Mouse (Mus musculus): ENCODE results near the gene Bicdl1. TPM values are rescaled to one million over a fixed set of nuclear protein-coding genes. Genes with fewer than 3 reads are reported as not detected.
A peak's percentile ranks its signal among the peaks of the same experiment; 100 is the strongest.

Bicdl1 gene
- total RNA-seq, 1 experiment from 2014 or later: 12.5 TPM

- ATAC-seq (ENCODE audit: extremely low read depth, insufficient number of reproducible peaks, low FRiP score, poor library complexity, severe bottlenecking): no peak
Measured at GRCm38 (mm10) chr5:115731732-115732175, 333 bp upstream of the Bicdl1 start.

GRCm38 (mm10) chr5:115730314-115730713 lies 1.1 kb downstream of the Bicdl1 start:
- ATAC-seq (ENCODE audit: extremely low read depth, insufficient number of reproducible peaks, low FRiP score, poor library complexity, severe bottlenecking): no peak

GRCm38 (mm10) chr5:115726581-115726980 lies 4.8 kb downstream of the Bicdl1 start:
- ATAC-seq (ENCODE audit: extremely low read depth, insufficient number of reproducible peaks, low FRiP score, poor library complexity, severe bottlenecking): no peak

- ATAC-seq (ENCODE audit: extremely low read depth, insufficient number of reproducible peaks, low FRiP score, poor library complexity, severe bottlenecking): no peak
Measured at GRCm38 (mm10) chr5:115726019-115726418, 5.4 kb downstream of the Bicdl1 start.

GRCm38 (mm10) chr5:115724422-115724821 lies 7.0 kb downstream of the Bicdl1 start:
- ATAC-seq (ENCODE audit: extremely low read depth, insufficient number of reproducible peaks, low FRiP score, poor library complexity, severe bottlenecking): no peak

- no peak for ATAC-seq (ENCODE audit: extremely low read depth, insufficient number of reproducible peaks, low FRiP score, poor library complexity, severe bottlenecking)
Measured at GRCm38 (mm10) chr5:115722188-115722959, 9.0 kb downstream of the Bicdl1 start.

GRCm38 (mm10) chr5:115720761-115721160 lies 10.7 kb downstream of the Bicdl1 start:
- ATAC-seq (ENCODE audit: extremely low read depth, insufficient number of reproducible peaks, low FRiP score, poor library complexity, severe bottlenecking): no peak

GRCm38 (mm10) chr5:115717693-115718092 lies 13.7 kb downstream of the Bicdl1 start:
- no peak for ATAC-seq (ENCODE audit: extremely low read depth, insufficient number of reproducible peaks, low FRiP score, poor library complexity, severe bottlenecking)

- no peak for ATAC-seq (ENCODE audit: extremely low read depth, insufficient number of reproducible peaks, low FRiP score, poor library complexity, severe bottlenecking)
Measured at GRCm38 (mm10) chr5:115717106-115717505, 14.3 kb downstream of the Bicdl1 start.

- 0 out of 2 replicates have a peak, but pooled peaks have one; percentile 33 for ATAC-seq (ENCODE audit: extremely low read depth, insufficient number of reproducible peaks, low FRiP score, poor library complexity, severe bottlenecking)
Measured at GRCm38 (mm10) chr5:115716426-115716825, 15.0 kb downstream of the Bicdl1 start.

GRCm38 (mm10) chr5:115714761-115715160 lies 16.7 kb downstream of the Bicdl1 start:
- no peak for ATAC-seq (ENCODE audit: extremely low read depth, insufficient number of reproducible peaks, low FRiP score, poor library complexity, severe bottlenecking)

GRCm38 (mm10) chr5:115712487-115712886 lies 18.9 kb downstream of the Bicdl1 start:
- ATAC-seq (ENCODE audit: extremely low read depth, insufficient number of reproducible peaks, low FRiP score, poor library complexity, severe bottlenecking): no peak

- no peak for ATAC-seq (ENCODE audit: extremely low read depth, insufficient number of reproducible peaks, low FRiP score, poor library complexity, severe bottlenecking)
Measured at GRCm38 (mm10) chr5:115711636-115712419, 19.6 kb downstream of the Bicdl1 start.

GRCm38 (mm10) chr5:115710171-115710570 lies 21.2 kb downstream of the Bicdl1 start:
- ATAC-seq (ENCODE audit: extremely low read depth, insufficient number of reproducible peaks, low FRiP score, poor library complexity, severe bottlenecking): no peak

GRCm38 (mm10) chr5:115708930-115709329 lies 22.5 kb downstream of the Bicdl1 start:
- ATAC-seq (ENCODE audit: extremely low read depth, insufficient number of reproducible peaks, low FRiP score, poor library complexity, severe bottlenecking): no peak

GRCm38 (mm10) chr5:115701981-115702380 lies 29.4 kb downstream of the Bicdl1 start:
- ATAC-seq (ENCODE audit: extremely low read depth, insufficient number of reproducible peaks, low FRiP score, poor library complexity, severe bottlenecking): no peak

- no peak for ATAC-seq (ENCODE audit: extremely low read depth, insufficient number of reproducible peaks, low FRiP score, poor library complexity, severe bottlenecking)
Measured at GRCm38 (mm10) chr5:115701215-115701614, 30.2 kb downstream of the Bicdl1 start.

GRCm38 (mm10) chr5:115696811-115697210 lies 34.6 kb downstream of the Bicdl1 start:
- no peak for ATAC-seq (ENCODE audit: extremely low read depth, insufficient number of reproducible peaks, low FRiP score, poor library complexity, severe bottlenecking)

- ATAC-seq (ENCODE audit: extremely low read depth, insufficient number of reproducible peaks, low FRiP score, poor library complexity, severe bottlenecking): no peak
Measured at GRCm38 (mm10) chr5:115695191-115695770, 36.1 kb downstream of the Bicdl1 start.

GRCm38 (mm10) chr5:115693271-115693670 lies 38.1 kb downstream of the Bicdl1 start:
- ATAC-seq (ENCODE audit: extremely low read depth, insufficient number of reproducible peaks, low FRiP score, poor library complexity, severe bottlenecking): no peak

Measured in neutrophil, adult 5-6 weeks (primary cell).